Mouse (Mus musculus) frontal cortex, postnatal 36 days (tissue): ENCODE measurements at regions not wholly inside any gene's neighbourhood (a gene's known extent, or its start where the extent isn't known, plus 50 kb on each side); places are given as distances from the start of the nearest gene placed in this dataset.

Experiments
- DNase-seq, 2 experiments: peaks; one replicate each; pipeline ENCODE4 v3.0.0; 2022; ENCODE audit warnings: low spot score in 2 of 2

- DNase-seq = no peak
Observed at GRCm38 (mm10) chr11:110889354-110890151, 78.3 kb upstream of the Kcnj16 start.

GRCm38 (mm10) chr11:110890411-110890810 lies 77.4 kb upstream of the Kcnj16 start:
- DNase-seq = no peak

- no peak for DNase-seq
Observed at GRCm38 (mm10) chr11:110902918-110903317, 64.9 kb upstream of the Kcnj16 start.
